Mouse (Mus musculus): ENCODE measurements at regions not wholly inside any gene's neighbourhood (a gene's known extent, or its start where the extent isn't known, plus 50 kb on each side); places are given as distances from the start of the nearest gene placed in this dataset.
"Not testable (repeated sequence)": the region's sequence is repeated elsewhere in the genome, so short reads cannot be mapped to it uniquely, and the experiment has no call there.

DNA sequence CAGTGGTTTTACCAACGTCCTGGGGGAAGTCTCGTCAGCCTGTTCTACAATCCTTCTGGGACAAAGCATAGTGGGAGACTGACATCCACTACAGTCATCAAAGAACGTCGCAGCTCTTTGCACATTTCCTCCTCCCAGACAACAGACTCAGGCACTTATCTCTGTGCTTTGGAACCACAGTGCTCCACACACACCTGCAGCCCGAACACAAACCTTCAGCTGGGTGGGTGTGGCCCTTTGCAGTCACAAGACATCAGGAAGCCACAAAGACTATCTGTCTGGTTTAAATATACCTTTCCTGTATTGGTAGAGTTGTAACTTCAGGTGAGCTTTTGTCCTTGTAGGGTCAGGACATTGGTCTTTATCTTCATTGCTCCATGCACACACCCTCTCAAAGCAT is 708.6 kb downstream of the Dad1 start:
- H3K4me3 ChIP-seq, result no peak overlapping the region
- TF ChIP-seq CTCF (conservative IDR thresholded peaks at IDR 0.05), result no peak
- no peak for DNase-seq (ENCODE audit: low spot score in 2 of 2)
- no peak overlapping the region for H3K27ac ChIP-seq

DNA sequence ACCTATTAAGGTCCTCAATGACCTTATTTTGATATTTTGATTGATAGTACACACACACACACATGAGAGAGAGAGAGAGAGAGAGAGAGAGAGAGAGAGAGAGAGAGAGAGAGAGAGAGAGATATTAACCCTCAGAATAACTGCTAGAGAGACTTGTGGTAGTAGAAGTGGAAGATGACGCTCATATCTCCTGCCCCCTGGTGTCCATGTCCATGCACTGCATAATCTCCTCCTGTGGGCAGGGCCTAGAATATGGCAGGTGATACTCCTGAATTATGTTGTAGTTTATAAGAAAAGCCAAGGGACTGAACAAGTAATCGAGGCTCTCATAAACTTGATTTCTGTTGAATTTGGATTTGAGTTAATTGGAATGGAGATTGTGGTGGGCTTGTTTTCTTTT is 712.3 kb downstream of the Dad1 start:
- peak in 1 of 2 experiments; percentile 37 for DNase-seq (ENCODE audit: low spot score in 2 of 2)
- TF ChIP-seq CTCF (conservative IDR thresholded peaks at IDR 0.05), result peak; percentile 50
- H3K27ac ChIP-seq, H3K4me3 ChIP-seq: not testable (repeated sequence)

DNA sequence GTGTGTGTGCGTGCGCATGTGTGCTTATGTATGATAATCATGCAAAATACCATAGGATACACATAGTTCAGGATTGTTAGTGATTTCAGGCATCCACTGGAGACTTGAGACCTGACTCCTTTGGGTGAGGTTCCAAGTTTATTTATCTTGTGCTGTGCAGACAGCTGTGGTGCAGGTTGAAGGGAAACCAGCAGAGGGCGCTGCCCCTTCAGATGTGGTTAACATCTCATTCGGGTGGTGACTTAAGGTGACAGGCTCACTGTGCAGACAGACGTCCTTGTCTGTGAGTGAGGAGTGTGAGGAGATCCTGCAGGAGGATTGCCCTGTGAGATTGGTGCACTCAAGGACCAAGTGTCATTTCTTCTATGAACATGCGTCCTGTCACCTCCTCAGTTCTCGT is 716.0 kb downstream of the Dad1 start:
- not testable (repeated sequence) for H3K4me3 ChIP-seq; H3K27ac ChIP-seq; DNase-seq (ENCODE audit: low spot score in 2 of 2)
- TF ChIP-seq CTCF (conservative IDR thresholded peaks at IDR 0.05), result peak; percentile 27; the same call in 1 of the 2 replicates

DNA sequence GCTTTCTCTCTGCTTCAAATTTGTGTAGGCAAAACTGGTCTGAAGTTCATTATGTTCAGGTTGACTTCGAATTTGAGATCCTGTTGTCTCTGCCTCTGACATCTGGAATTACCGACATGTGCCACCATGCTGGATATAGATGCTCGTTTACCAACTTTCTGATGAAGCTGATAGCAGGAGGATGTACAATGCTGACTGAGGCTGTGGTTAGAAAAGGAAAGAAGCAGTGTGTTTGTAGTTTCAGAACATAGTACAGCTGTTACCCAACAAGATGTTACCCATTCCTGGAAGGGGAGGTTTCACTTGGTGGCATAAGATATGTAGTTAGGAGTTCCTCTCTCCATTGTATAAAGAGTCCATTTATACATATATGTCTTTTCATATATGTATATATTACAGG is 730.5 kb downstream of the Dad1 start:
- not testable (repeated sequence) for H3K4me3 ChIP-seq; DNase-seq (ENCODE audit: low spot score in 2 of 2); H3K27ac ChIP-seq

DNA sequence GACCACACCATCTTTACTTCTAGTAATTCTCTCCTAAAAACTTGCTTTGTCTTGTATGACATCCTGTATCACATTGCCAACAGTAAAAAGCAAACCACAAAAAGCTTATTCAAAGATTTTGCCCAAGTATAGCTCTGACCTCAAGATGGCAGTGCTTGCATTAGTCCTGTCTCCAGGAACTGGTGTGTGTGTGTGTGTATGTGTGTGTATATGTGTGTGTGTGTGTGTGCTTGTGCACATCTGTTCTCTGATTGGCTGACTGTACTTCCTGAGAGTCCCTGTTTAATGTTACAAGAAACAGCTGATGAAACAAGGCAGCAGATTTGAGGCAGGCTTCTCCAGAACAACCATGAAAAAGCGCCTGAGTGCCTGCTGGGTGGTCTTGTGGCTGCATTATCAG is 735.0 kb downstream of the Dad1 start:
- DNase-seq (ENCODE audit: low spot score in 2 of 2); H3K27ac ChIP-seq; H3K4me3 ChIP-seq: not testable (repeated sequence)

DNA sequence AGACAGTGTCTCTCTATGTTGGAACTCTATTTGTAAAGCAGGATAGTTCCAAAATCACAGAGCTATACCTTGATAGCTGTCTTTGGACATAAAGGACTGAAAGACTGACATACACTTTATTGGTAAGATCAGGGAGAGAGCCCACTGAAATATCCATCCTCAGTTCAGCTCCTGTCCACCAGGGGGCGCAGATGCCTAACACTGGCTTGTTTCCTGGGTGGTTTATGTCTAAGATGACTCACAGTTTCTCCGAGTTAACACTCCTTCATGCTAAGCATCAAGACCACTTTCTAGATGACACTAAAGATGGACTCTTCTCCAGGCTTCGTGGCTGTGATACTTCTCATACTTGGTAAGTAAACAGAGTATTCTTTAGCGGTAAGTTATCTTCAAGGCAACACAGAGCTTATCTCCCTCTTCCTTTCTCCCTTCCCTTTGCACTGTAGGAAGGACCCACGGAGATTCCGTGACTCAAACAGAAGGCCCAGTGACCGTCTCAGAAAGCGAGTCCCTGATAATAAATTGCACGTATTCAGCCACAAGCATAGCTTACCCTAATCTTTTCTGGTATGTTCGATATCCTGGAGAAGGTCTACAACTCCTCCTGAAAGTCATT is 737.2 kb downstream of the Dad1 start:
- H3K4me3 ChIP-seq; H3K27ac ChIP-seq; DNase-seq (ENCODE audit: low spot score in 2 of 2): not testable (repeated sequence)

DNA sequence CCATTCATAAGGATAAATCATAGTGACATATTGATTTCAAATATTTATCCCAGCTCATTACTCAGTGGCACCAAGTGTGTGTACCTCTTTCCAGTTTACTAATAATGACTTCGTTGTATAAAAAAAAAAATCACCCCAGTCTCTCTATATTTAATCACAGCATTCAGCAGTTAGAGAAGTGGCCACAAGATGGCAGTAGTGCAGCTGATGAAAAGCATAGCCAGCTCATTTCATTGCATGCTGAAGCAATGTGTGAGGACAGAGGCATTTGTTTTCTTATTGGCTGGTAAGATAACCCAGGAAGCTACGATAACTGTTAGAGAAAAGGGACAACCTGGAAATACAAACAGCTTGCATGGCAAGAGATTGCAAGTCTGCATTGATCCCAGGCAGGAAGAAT is 748.5 kb downstream of the Dad1 start:
- DNase-seq (ENCODE audit: low spot score in 2 of 2), result peak in 1 of 2 experiments; percentile 19
- peak; percentile 71 for TF ChIP-seq CTCF (conservative IDR thresholded peaks at IDR 0.05)
- H3K4me3 ChIP-seq, H3K27ac ChIP-seq: not testable (repeated sequence)

DNA sequence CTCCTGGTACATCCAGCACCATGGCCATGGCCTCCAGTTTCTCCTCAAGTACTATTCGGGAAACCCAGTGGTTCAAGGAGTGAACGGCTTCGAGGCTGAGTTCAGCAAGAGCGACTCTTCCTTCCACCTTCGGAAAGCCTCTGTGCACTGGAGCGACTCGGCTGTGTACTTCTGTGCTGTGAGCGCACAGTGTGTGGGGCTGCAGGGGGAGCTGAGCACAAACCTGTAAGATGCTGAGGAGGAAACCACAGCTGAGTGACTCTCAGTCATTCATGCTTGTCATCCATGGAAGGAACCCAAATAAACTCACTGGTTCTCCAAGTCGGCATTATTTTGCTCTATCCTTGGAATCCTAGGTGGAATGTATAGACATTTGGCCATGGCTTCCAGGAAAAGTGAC is 765.5 kb downstream of the Dad1 start:
- DNase-seq (ENCODE audit: low spot score in 2 of 2); H3K27ac ChIP-seq; H3K4me3 ChIP-seq: not testable (repeated sequence)

DNA sequence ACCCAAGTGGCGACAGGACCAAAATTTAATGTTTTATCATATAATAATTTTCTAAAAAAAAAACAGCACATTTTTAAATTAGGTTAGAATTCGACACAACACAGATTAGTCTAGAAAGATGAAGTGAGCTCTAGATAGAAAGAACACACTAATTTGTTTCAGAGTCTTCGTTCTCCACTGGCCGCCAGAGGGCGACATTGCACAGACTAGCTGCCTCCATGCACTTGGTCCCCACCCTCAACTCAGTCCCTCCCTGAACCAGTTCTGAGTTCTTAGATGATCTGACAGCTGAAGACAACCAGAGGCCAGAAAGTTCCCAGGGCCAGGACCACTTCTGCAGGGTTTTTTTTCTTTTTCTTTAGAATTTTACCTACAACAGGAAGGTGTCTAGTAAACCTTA is 766.3 kb downstream of the Dad1 start:
- H3K27ac ChIP-seq; H3K4me3 ChIP-seq; DNase-seq (ENCODE audit: low spot score in 2 of 2): not testable (repeated sequence)
- TF ChIP-seq CTCF (conservative IDR thresholded peaks at IDR 0.05), result peak; percentile 31

DNA sequence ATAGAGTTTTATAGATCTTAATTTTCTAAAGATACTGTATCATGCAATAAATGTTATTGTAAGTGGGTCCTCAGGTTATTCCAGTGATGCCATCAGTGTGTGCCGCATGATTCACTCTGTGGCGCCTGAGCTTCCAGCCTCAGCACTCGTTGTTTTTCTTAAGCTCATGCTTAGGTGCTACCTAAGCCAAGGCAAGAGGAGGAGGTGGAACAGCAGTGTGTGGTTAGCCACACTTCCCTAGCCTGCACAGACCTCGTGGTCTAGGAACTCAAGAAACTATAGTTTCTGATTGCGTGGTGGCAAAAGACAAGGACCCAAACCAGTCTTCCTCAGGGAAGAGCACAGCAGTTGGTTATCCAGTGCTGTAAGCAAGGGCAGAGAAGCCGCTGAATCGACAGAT is 779.7 kb downstream of the Dad1 start:
- not testable (repeated sequence) for H3K4me3 ChIP-seq; DNase-seq (ENCODE audit: low spot score in 2 of 2); H3K27ac ChIP-seq

DNA sequence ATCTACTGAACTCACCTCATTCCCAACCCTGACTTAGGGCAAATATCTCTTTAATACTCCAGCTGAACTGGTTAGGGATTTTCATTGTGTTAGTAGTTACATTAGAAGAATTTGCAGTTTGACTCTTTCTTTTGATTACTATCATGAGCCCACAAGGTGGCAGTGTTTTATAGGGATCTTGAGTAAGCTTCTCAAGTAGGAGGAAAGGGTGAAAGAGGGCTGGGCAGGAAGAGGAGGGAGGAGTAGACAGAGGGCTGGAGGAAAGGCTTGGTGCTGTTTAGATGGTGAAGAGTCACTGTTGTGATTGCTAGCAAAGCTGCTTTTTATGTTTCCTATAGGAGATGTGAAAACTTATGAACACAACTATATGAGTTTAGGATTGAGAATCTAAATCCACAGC is 793.1 kb downstream of the Dad1 start:
- 0 out of 2 replicates have a peak, but pooled peaks have one; percentile 8 for TF ChIP-seq CTCF (conservative IDR thresholded peaks at IDR 0.05)

DNA sequence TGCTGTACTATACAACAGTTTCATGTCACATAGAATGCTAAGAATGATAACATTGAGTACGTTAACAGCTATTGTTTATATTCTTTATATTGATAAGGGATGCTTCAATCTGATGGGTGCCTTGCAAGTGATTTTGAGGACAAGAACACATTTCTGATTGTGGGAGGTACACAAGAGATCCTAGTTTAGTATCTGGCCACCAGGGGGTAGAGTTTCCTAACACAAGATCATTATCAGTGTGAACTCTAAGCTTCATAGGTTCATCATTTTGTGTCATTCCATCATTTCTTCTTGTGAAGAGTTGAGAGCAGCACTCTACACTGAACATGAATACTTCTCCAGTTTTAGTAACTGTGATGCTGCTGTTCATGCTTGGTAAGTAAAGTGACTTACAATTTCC is 799.9 kb downstream of the Dad1 start:
- no peak overlapping the region for H3K27ac ChIP-seq
- TF ChIP-seq CTCF (conservative IDR thresholded peaks at IDR 0.05), result no peak; the same call in 1 of the 2 replicates
- no peak overlapping the region for H3K4me3 ChIP-seq
- no peak for DNase-seq (ENCODE audit: low spot score in 2 of 2)

More for the DNA sequence above, 793.1 kb downstream of the Dad1 start:
- DNase-seq (ENCODE audit: low spot score in 2 of 2); H3K27ac ChIP-seq; H3K4me3 ChIP-seq: not testable (repeated sequence)

DNA sequence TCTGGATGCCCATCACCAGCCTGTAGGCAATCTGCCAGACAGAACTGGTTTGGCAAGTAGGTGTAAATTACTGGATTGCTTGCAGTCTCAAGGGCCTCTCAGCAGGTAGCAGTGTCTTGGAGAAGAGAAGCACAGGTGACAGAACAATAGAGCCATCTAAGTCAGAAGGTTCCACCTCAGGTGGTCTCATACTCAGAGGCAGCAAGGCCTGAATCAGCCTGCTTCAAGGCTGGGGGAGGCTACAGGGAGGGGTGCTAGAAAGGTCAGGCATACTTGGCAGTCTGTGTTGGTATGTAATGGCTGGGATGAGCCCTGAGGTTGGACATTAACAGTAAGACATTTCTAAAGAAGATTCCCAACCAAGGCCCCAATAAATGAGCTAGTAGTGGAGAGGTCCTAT is 814.3 kb downstream of the Dad1 start:
- DNase-seq (ENCODE audit: low spot score in 2 of 2); H3K27ac ChIP-seq; H3K4me3 ChIP-seq: not testable (repeated sequence)

DNA sequence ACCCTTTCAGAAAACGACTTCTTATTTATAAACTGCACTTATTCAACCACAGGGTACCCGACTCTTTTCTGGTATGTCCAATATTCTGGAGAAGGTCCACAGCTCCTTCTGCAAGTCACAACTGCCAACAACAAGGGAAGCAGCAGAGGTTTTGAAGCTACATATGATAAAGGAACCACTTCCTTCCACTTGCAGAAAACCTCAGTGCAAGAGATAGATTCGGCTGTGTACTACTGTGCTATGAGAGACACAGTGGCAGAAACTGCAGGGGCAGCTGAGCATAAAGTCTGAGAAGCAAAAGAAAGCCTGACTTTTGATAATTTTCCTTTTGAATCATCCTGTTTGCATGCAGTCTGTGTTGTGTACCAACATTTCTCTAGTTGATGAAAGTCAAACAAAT is 823.8 kb downstream of the Dad1 start:
- H3K4me3 ChIP-seq; H3K27ac ChIP-seq; DNase-seq (ENCODE audit: low spot score in 2 of 2): not testable (repeated sequence)

DNA sequence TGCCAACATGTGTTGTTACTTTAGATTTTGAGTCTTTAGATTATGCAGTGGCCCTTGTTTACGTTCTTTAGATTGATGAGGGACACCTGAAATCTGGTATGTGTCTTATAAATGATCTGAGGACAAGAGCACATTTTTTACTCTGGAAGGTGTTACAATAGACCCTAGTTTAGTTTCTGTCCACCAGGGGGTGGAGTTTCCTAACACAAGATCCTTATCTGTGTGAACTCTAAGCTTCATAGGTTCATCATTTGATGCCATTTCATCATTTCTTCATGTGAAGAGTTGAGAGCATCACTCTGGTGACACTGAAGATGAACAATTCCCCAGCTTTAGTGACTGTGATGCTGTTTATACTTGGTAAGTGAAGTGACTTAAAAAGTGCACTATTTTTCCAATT is 825.5 kb downstream of the Dad1 start:
- DNase-seq (ENCODE audit: low spot score in 2 of 2); H3K4me3 ChIP-seq; H3K27ac ChIP-seq: not testable (repeated sequence)

DNA sequence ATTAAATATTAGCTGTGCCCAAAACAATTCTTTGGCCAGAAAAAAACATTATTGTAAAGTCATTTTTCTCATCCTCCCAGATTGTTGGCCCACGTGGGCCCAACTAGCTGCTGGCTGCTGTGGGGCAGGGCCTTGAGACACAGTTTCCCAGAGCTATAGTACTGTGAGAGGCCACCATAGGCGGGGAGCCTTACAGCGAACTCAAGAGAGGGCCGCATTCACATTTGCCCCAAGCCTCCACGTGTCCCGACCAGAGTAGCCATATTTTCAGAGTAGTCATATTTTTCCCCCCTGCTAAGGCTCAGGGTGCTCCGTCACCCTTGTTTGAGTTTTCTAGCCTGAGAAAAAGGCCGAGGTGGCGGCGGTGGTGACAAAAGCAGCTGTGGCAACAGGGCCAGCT is 826.3 kb downstream of the Dad1 start:
- DNase-seq (ENCODE audit: low spot score in 2 of 2); H3K4me3 ChIP-seq; H3K27ac ChIP-seq: not testable (repeated sequence)
